Mouse (Mus musculus) heart, postnatal 36 days (tissue): Measurements from ENCODE around the gene Acadl. TPM values are rescaled to one million over a fixed set of nuclear protein-coding genes. Genes with fewer than 3 reads are reported as not detected.

ENCODE experiments used
- DNase-seq, 2 experiments: peaks; one replicate each; pipeline ENCODE4 v3.0.0; 2021 to 2022
- intact Hi-C: fragments of 180-260 bp; cut with DNase I; formaldehyde crosslinking; loops from one replicate; pipeline ENCODE4 v1.15.1; 2025
- total RNA-seq, 2 experiments: library from RNA; stranded (reverse); gene quantifications; 2 replicates each; pipeline ENCODE4 v1.2.3; 2021

Gene Acadl
- total RNA-seq, 2 experiments from 2014 or later: 1,167 to 1,246 TPM

DNA sequence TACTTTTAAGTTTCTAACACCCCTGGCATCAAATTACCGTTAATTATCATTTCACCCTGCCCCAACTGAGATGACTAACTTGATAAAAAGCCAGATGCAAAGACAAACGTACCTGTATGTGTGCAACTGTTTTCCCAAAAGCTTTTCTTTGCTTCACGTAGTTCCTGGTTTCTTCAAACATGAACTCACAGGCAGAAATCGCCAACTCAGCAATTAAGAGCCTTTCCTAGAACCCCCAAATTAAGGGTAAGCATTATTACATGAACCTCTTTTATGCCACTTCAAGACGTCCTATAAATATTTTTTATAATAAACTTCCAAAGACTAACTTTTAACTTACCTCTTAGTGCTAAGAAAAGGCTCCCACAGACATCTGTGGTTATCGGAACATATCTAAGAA, 21.6 kb downstream of the Acadl start:
- intact Hi-C loops: no loop called here
- no peak for DNase-seq

DNA sequence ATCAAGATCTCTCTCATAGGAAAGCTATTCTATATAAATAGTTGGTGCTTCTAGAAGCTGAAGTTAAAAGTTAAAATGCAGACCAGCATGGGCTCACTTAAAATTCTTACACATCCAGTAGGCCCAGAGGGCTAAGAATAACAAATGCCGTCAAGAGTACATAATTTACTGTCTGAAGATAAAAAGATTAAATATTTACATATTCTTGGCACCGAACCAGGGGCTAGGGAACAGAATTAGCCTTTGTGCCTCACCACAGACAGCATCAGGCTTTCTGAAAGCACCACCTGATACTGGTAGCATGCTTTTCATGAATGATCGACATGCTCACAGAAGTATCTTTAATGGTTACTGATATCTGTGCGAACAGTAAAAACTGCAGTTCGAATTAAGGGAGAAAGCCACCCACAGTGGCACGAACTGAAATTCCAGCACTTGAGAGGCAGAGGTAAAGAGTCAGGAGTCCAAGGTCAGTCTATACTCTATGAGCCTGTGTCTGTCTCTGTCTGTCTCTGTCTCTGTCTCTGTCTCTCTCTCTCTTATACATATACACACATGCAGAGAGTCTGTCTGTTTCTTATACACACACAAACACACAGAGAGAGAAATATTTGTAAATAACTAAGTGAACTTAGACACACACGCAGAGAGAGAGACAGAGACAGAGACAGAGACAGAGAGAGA, 23.2 kb downstream of the Acadl start:
- intact Hi-C loops: loop anchor here (5.0 kb wide), 2 partner anchors 118 to 163 kb away; no protein-coding TSS in a partner anchor
- DNase-seq: no peak

- no peak for DNase-seq
- intact Hi-C loops: loop anchor here (5.0 kb wide), 2 partner anchors 117 to 162 kb away; no protein-coding TSS in a partner anchor
These were observed 23.9 kb downstream of the Acadl start for GRCm38 (mm10) chr1:66839135-66839534.

DNA sequence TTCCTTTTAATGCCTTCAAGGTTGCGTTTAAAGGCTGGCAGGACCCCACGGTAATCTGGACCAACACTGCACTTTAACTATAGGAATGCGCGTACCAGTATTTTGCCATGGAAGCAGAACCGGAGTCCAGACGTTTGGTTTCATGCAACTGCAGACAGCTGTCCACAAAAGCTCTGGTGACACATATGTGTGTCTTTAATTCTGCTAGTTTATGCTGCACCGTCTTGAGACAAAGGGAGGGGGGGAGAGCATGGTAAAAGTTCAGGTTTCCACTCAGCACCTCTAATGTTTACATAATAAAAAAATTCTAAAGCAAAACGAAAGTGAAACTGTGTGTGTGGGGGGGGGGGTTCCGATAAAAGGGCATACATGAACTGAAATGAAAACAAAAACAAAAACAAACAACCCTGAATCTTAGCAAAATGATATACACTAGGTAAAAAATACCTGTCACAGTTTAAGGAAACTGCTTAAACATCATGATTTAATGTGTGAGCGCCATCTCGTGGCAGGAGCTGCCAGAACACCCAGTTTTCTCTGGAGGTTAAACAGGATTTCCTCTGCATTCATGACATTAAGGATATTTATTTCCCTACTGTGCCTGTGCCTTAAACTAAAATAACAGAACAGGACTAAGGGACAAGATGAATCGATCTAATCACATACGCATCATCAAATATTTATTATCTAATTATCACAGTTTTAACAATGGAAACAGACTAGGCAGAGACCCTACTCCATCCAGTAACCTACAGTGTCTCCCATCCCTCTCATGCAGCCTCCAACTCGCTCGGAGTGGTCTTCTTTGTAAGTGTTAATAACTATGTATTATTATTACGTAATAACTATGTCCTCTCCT, 24.7 kb downstream of the Acadl start:
- DNase-seq: peak; percentile 70 to 87
- intact Hi-C loops: loop anchor here (5.0 kb wide), 2 partner anchors 116 to 161 kb away; no protein-coding TSS in a partner anchor

GRCm38 (mm10) chr1:66837207-66837606, 25.9 kb downstream of the Acadl start:
- DNase-seq: no peak
- intact Hi-C loops: loop anchor here (5.0 kb wide), 2 partner anchors 115 to 160 kb away; no protein-coding TSS in a partner anchor

- DNase-seq: no peak
- intact Hi-C loops: no loop called here
These were observed 30.4 kb downstream of the Acadl start for GRCm38 (mm10) chr1:66832636-66833165.

DNA sequence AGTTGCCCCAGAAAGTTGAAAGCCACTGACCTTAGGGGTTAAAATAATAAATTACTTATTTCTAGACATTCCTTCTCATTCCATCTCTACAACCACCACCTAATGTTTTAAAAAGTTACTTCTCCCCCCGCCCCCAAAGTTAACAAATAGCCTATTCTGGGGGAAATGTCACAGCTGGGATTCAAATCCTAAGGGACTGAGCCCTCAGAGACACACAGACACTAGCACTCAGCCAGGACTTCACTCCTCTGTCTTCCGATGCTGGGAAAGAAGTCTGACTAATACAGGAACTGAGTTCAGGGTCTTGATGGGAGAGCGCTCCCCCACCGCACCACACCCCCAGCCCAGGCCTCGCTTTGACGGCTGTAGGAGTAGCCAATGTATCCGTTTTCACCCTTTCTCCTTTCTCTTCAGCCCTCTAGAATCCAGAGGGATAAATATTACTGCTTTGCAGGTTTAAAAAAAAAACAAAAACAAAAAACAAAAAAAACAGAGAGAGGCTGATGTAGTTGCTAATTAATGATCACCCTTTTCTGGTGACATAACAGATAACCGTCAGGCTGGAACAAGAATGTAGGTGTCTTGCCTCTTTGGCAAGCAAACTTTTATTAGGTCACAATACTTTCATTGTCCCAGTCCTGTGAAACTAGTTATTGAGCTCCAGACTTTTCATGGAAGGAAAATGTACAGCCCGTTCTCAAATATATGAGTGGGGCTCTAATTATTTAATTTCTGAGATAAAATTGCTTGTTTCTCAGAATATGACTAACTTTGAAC, 31.1 kb downstream of the Acadl start:
- intact Hi-C loops: no loop called here
- DNase-seq: no peak

DNA sequence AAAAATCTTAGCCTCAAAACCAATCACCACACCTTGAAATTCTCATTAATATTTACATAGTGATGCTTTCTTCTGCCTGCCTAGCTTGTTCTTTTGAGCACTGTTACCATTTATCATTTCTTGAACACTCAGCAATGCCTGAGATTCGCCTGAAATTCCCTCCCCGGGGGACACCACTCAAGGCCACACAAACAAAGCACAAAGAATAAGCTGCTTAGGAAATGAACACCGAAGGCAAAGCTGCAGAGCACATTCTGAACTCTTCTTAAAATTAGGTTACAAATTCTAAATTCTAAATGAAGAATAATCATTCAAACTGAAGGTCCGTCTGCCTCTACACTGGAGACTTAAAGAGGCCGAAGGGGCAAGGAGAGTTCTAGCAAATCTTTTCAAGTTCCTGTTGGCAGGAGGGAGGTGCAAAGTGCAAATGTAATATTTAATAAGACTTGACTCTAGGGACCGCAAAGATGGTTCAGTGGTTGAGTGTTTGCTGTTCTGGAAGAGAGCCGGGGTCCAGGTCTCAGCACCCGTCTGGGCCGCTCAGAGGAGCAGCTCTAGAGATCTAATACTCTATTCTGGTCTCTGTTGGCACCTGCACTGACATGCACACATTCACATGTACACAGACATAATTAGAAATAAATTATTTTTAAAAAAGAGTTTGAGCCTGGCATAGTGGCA, 33.5 kb downstream of the Acadl start:
- DNase-seq: no peak
- intact Hi-C loops: no loop called here

DNA sequence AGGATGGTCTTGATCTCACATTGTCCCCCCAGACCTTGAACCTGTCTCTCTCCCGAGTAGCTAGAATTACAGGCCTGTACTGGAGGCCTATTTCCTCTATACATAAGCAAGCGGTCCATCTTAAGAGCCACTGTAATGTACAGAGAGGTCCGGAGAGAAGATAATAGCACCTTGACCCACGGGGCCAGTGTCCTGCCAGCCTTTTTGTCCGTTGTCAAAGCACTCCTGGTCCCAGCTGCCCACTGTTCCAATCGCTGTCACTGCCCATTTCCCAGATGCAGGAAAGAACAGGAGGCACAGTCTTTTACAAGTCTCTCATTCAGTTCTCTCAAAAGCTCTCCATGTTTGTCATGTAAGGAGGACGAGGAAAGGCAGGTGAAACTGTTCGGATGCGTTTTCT, 41.1 kb downstream of the Acadl start:
- no peak for DNase-seq
- intact Hi-C loops: no loop called here

GRCm38 (mm10) chr1:66820241-66820640, 42.8 kb downstream of the Acadl start:
- no peak for DNase-seq
- intact Hi-C loops: no loop called here

- no peak for DNase-seq
- intact Hi-C loops: loop anchor here (2.0 to 5.0 kb wide), 3 partner anchors 45 to 117 kb away; partner anchors contain the start of genes Acadl and Rpe
These were observed 45.2 kb downstream of the Acadl start for GRCm38 (mm10) chr1:66817865-66818315.

DNA sequence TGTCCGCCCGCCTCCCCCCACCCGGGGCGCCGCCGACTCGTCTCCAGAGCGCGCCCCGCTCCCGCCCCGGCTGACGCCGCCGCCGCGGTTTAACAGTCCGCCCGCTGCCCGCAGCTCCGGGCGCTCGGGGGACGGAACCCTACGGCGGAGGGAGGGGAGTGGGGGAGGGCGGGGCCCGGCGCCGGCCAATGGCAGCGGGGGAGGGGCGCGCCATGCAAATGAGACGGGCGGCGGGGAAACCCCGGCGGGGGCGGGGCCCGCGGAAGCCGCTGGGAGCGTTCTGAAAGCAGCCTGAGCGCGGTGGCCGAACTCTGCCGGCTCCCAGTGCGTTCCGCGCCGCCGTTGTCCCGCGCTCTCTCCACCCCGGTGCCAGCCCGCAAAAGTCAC, 45.6 kb downstream of the Acadl start, which contains the start of gene Kansl1l:
Gene Kansl1l (minus strand): TSS at position 110 of the 387 bp plus-strand sequence.
- intact Hi-C loops: loop anchor here (2.0 to 5.0 kb wide), 3 partner anchors 45 to 117 kb away; partner anchors contain the start of genes Acadl and Rpe
- DNase-seq: peak; percentile 94

DNA sequence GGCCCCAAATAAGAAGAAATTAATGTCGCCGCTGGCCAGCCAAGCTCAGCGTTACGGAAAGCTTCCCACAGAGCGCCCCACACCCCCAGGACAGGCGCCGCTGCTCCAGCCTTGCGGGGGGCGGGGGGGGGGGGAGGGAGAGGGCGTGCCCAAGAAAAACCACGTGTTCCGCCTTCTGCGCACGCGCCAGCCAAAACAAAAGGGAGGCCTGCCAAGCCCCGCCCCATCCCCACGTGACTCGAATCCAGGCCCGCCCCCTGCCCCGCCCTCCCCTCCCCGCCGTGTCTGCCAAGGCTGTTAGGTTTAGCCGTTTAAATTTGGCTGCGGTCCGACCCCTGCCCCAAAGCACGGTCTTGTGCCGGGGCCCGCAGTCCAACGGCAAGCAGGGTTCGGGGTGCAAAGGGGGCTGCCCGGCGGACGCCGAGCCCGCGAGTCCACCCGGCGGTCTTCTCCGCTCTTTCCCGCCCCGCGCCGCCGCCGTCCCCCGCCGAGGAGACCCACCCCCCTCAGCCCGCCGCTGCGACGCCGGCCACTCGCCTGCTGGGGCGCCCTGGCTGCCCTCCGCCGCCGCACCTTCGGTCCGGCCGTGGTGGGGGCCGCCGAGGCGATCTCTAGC, 46.1 kb downstream of the Acadl start:
- peak; percentile 96 to 97 for DNase-seq
- intact Hi-C loops: loop anchor here (2.0 to 5.0 kb wide), 3 partner anchors 46 to 116 kb away; partner anchors contain the start of genes Acadl and Rpe

DNA sequence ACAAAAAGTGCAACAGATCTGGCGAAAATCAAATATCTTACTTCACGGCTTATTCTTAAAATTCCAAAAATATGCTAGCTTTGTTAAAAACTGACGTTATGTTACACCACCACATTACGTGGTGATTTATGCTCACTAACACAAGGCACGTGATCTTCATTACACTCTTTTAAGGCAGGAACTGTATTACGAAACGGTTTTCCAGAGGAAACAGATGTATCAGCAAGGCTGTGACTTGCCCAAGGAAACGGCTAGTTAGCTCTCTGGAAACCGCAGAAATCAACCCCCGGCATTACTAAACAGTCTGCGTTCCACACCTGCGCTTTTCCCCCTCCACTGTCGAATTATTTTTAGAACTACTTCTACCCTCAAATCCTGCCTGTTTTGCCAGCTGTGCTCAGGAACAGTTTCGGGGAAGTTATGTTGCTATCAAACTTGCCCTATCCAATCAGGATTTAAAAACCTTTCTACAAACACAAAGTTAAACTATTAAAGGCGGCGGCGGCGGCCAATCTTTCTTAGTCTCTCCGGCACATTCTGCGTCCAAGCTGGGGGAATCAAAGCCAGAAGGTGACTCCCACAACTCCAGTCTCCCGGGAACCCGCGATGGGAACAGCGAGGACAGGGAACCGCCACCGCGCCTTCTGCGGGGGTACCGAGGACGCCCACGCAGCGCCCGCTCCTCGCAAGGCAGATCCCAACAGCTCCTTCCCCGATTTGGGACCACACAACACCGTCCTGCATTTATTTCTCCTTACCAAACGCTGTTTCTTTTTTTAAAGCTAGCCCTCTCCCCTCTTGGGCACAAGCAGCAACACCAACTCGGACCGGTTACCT, 46.9 kb downstream of the Acadl start:
- intact Hi-C loops: loop anchor here (2.0 to 5.0 kb wide), 3 partner anchors 47 to 115 kb away; partner anchors contain the start of genes Acadl and Rpe
- peak; percentile 73 to 77 for DNase-seq

GRCm38 (mm10) chr1:66814756-66815155, 48.3 kb downstream of the Acadl start:
- intact Hi-C loops: loop anchor here (5.0 kb wide), 1 partner anchor 62 kb away; no protein-coding TSS in a partner anchor
- no peak for DNase-seq

DNA sequence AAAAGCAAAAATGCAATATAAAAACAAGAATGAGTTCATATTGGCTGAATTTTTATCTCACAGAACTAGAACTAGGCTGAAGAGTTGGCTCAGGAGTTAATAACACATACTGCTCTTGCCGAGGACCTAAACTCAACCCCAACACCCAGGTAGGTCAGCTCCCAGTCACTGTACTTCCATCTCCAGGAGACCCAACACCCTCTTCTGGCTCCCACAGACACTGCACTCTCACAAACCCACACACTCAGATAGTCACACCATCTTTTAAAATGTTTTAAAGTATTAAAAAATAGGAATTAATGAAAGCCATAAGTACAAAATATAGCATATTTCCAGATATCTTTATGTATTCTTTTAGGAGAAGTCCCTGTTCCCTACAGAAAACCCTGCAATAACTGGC, 49.9 kb downstream of the Acadl start:
- intact Hi-C loops: no loop called here
- DNase-seq: no peak

DNA sequence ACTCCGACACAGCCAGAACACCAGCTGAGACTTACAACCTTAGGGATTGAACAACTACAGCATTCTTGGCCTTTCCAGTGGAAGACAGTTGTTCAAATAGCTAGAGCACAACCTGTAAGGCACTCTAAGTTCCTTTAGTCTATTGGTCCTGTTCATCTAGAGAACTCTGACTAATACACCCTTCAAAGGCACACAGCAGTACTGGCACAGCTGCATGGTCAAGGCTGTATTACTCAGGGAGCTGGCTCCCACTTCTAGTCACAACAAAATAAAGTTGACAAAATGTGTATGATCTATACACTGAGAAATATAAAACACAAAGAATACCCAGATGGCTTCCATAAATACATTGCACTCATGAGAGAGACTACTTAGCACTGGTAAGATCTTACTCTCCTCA, 56.3 kb downstream of the Acadl start:
- intact Hi-C loops: no loop called here
- no peak for DNase-seq

GRCm38 (mm10) chr1:66805408-66805807, 57.7 kb downstream of the Acadl start:
- DNase-seq: no peak
- intact Hi-C loops: no loop called here
